Mouse (Mus musculus): ENCODE measurements around the gene Amdhd2.
A peak's percentile ranks its signal among the peaks of the same experiment; 100 is the strongest.

Gene Amdhd2

DNA sequence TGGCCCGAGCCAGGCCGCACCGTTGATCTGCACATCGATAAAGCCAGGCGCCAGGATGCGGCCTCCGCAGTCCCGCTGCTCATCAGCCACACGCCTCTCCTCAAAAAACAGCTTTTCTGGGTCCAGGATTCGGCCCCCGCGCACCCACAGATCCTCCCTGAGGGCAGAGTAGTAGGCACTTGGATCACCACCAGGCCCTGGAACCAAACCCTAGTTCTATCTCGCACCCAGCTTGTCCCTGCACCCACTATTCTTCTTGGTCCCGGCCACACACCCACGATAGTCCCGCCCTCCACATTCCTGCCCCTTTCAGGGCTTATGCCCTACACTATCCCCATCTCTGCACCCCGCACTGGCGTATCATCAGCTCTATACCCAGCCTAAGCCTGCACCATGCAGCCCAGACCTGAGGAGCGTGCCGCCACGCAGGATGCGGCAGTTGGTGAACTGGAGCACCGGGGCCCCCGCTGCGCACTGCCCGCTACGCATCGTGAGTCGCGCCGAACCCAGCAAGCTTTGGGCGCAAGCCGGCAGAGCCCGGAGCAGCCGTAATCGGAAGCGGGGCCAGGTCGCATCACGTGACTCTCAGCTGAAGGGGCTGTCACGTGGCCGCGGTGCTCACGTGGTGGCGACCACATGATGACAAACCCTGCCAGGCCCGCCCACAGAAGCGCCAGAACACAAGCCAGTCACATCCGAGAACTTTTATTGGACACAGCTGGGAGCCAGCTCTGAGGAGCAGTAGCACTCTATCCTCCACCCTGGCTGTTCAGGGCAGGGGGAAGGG lies at the start of gene Amdhd2:
Gene Amdhd2, minus strand, starts transcription at position 591 of the 787 bp plus-strand sequence.
- DNase-seq (ENCODE audit: low read depth, low spot score) = peak; percentile 98

DNA sequence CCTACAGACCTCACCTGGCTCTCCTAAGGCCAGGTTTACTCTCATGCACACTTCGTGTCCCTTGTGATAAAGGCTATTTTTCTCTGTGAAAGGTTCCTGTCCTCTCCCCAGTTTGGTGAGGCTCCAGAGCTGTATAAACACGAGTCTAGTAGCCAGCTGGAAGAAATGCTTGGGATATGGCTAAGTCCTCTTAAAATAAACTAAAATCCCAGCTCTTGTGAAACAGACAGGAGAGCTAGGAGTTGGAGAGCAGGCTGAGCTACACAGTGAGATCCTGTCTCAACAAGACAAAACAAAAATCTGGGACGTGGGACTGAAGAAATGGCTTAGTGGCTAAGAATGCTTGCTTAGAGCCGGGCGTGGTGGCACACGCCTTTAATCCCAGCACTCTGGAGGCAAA lies 49.6 kb upstream of the Amdhd2 start:
- DNase-seq (ENCODE audit: low read depth, low spot score) = no peak

DNA sequence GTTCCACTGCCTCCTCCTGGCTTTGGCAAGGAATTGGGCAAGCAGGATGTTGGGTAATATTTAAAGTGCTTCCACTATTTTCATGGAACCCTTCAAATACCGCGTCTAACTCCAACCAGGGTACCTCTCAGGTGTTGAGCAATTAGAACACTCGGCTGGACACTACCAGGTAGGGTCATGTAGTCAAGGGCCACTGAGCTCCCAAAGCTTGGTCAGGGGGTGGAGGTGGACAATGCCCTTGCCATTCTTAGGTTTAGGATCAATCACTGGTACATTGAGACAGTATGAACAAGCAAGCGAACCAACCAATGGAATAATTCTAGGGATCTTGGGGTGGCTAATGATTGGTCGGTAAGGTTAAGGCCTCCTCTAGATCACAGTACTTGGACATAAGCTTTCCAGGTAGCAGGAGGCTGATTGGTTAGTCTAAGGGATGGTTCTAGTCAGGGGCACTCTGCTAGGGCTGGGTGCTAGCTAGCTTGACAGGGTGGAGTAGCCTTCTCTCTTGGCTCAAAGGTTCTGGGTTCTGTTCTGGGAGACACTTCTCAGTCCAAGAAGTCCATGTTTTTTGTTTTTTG lies 49.0 kb upstream of the Amdhd2 start:
- DNase-seq (ENCODE audit: low read depth, low spot score) = no peak

DNA sequence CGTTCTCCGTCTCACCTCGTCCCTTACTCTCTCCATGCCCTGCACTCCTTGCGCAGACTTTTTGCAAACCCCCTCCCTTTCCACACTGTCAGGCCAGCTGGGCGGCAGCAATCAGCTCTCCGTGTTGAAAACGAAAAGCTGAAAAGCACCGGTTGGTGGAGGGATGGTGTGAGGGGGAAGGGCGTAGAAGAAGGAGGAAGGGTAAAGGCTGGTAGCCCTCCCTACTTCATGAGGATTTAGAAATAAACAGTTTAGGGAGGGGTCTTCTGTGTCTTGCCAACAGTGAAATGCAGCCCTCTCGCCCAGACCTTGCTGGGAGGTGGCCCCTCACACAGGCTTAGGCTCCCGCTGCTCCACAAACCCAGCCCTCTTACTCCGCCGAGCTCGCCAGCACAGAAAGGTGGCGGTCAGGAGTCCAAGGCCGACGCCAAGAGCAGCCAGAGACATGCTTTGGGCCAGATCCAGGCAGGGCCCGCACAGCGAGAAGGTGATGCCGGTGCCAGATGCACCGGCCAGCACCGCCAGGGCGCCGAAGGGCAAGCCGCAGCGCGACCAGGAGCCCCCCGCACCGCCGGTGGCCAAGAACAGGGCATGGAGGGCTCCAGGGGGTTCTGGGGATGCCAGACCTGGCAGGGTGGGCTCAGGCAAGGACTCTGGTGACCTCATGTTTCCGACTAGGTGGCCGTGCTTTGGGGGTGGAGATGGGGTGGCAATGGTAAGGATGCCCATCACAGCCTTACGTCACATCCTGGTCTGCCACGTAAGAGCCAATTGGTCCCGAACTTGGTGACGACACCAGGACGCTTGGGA lies 48.3 kb upstream of the Amdhd2 start:
- peak; percentile 70 for DNase-seq (ENCODE audit: low read depth, low spot score)

DNA sequence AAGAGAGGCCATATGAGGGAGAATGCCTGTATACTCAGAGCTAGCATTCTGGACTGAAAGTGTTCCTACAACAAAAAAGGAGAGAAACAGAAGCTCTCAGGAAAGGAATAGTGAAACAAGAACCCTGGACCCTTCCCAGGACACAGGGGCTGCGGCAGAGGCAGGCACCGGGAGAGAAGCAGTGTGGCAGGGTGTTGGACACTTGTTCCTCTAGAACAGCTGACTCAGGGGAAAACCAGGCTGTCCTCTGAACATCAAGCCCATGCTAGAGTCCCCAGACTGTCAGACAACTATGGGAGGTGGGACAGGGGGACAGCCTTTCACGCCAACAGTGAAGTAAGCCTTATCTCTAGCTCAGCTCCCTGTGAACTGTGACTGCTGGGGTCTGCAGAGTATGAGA lies 47.0 kb upstream of the Amdhd2 start:
- DNase-seq (ENCODE audit: low read depth, low spot score) = no peak

DNA sequence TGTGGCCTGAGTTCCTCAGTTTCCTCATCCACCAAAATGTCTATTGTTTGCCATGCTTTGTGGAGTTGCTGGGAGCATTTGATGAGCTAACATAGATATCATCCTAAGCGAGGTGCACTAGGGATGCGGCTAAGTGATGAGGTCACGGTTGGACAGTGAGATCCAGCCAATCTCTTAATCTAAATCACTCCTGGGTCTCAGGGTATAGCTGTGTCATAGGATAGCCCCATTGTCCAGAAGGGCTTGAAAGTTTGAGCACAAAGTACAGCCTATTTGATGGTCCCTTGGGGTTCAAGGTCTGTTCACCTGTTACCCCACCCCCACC lies 46.3 kb upstream of the Amdhd2 start:
- DNase-seq (ENCODE audit: low read depth, low spot score) = no peak

DNA sequence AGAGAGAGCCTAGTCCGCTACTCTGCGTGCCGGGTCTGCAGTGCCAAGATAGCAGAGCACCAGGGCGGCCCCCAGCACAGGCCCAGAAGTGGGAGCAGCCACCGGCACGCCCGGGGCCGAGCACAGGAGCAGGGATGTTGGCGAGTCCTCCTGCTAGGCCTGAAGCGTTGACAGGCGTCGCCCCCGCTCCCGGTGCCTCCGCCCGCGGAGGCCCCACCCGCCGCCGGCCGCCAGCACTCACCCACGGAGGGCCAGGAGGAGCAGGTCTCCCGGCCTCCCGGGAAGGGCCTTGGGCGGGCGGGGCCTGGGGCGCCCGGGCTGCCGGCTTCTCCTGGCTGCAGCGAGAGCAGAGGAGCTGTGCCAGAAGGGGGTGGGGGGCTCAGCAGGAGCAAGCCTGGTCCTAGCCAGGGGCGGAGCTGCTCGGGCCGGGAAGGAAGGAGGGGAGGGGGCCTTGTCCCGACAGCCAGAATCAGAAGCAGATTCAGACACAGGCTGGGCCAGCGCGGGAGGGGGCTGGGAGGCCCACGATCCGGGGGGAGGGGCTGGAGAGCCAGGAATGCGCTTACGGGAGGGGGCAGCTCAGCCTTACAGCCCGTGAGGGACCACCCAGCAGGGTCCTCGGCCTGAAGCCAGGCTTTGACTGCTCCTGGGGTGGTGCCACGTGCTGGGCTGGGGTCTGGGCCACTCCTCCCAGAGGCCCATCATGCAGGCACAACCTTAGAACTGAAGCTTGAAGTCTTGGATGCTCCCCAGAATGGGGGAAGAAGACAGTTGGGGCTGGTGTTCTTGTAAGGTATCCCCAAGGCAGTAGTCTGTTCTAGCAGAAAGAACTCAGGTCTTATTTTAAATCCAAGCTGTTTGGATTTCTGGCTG lies 45.7 kb upstream of the Amdhd2 start, which contains the start of gene Ntn3:
Gene Ntn3, minus strand, starts transcription at position 489 of the 873 bp plus-strand sequence.
- peak; percentile 31 for DNase-seq (ENCODE audit: low read depth, low spot score)

DNA sequence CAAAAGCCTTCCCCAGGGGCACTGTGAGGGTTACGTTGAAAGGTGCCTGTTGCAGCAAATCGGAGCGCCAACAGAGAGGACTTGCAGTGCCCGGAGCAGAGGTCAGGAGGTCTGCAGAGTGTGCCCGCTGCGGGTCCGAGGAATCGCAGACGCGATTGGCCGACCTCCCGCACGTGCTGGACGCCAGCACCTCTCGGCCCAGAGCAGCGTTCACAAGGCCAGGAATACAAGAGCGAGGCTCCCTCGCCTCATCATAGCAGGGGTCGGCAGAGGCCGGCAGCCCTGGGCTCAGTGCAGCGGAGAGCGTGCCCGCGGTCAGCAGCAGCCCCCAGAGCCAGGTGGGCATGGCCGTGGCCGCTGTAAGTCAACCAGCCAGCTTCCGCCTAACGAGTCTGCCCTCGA lies 45.1 kb upstream of the Amdhd2 start:
- no peak for DNase-seq (ENCODE audit: low read depth, low spot score)

DNA sequence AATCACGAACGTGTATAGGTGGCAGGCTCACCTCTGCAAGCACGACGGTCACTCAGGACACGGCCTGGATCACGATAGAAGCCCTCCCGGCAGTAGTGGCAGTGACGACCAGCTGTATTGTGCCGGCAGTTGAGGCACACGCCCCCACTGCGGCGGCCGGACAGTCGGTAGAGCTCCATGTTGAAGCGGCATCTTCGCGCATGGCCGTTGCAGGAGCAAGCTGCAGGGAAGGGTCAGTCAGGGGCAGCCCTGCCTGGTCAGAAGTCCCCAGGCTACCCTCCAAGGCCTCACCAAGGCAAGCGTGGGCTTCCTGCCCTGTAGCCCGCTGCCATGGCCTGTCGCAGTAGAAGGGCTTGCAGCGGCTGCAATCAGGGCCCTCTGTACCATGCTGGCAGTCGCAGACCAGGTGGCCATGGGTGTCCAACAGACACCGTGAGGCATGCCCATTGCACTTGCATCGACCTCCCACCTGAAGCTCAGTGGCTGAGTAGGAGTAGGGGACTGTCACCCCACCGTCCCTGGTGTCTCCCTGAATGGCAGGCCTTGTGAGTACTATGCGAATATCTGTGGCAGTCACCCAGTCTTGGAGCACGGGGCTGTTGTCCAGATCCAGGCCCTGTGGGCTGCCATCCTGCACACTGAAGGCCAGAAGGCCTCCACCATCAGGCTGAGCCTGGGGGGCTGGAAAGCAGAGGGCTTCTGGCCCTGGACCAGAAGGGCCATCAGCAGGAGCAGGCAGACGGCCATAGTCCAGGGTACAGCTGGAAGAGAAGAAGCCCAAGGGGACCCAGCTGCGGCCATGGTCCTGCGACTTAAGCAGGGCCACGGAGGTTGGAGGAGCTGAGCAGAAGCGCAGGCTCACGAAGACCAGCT lies 44.4 kb upstream of the Amdhd2 start:
- DNase-seq (ENCODE audit: low read depth, low spot score) = no peak

DNA sequence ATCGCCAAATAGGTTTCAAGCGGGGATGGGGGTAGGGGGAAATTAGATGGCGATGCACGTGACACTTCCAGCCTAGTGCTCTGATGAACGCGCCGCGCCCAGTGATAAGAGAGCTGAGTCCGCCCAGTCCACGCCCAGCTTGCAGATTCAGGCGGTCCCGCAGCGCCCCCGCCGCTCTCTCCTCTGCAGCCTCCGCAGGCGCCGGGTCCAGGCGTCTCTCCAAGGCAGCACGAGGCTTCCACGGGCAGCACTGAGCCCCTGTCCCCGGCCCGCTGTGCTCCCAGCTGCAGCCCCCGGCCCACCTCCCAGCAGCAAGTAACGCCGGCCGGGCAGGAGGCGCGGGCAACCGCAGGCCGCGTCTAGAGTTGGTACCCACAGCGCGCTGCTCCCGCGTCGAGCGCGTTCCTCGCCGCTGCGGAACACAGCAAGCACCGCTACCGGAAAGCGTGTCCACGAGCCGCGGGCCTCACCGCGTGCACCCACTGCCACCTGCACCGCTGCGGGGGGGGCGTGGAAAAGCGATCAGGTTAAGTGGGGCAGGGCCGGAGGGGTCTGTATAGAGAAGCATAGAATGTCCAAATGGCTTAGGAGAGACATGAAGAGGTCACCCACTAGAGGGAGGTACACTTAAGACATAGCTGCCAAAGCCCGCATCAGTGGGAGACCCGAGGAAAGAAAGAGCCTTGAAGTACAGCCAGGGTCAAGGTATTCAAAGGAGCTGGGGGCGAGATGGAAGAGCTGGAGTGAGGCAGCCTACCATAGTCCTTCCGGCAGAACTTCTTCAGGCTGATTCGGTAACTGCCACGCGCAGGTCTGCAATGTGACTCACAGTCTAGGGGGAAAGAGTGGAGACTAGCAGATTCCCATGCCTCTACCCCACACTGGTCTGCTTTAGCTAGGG lies 43.1 kb upstream of the Amdhd2 start:
- peak; percentile 68 for DNase-seq (ENCODE audit: low read depth, low spot score)

DNA sequence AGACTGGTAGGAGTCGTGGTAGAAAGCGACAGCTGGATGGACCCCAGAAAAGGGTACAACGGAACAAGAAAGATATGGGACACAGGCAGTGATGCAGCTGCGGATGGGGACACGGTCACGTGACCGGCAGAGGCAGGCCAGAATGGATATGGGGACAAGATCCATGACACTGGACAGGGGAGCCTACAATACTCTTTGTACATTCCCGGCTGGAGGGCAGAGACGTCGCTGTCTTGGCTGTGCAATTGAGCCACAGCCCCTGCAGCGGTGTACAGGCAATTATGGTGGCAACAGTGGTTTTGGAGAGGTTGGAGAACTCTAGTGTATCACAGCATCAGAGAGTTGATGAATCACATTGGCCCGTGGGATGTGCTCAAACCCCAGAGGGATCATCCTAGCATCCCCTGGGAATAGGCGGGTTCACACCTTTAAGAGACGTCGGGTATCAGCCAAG lies 42.4 kb upstream of the Amdhd2 start:
- DNase-seq (ENCODE audit: low read depth, low spot score) = no peak

DNA sequence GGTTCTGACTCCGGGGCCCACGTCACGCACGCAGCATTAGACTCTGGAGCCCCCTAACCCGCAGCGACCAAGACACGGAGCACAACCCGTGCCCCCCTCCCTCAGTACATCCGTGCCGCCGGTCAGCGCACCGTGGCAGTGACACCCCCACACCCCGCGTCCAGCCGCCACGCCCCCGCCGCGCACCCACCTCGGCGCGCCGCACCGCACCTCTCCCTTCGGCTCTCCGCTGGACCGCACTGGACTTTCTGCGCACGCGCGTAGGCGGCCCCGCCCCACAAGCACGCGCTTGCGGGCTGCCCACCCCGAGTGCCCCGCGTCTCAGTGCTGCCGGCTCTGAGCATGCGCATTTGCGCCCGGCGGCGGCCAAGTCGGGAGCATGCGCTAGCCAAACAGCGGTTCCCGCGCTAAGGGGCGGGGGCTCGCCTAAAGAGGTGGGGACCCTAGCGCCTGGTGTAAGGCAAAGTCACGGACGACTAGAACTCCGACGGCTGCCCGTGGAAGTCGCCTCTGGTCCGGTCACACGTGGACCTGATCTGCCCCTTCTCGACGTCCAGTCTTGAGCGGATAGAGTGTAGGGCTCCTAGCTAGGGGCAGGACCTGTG lies 41.8 kb upstream of the Amdhd2 start, which contains the start of gene Tbc1d24:
Gene Tbc1d24, minus strand, starts transcription at position 279 of the 605 bp plus-strand sequence.
- DNase-seq (ENCODE audit: low read depth, low spot score) = peak; percentile 91

DNA sequence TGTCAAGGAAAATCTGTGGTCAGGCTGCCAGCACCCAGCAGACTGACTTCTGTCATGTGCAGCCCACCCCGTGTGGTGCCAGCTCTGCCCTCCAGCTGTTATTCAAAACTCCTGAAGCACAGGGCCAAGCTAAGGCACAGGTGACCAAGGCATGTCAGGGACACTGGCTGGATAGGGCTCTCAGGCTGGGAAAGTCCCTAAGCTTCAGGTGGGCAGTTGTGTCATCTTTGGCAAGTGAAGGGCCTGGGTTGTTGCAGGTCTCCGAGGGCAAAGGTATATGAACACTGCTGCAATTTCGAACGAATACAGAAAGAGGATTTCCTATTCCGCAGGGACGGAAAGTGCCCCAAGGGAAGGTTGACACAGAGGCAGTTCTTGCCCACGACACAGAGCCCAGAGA lies 41.3 kb upstream of the Amdhd2 start:
- DNase-seq (ENCODE audit: low read depth, low spot score) = no peak

DNA sequence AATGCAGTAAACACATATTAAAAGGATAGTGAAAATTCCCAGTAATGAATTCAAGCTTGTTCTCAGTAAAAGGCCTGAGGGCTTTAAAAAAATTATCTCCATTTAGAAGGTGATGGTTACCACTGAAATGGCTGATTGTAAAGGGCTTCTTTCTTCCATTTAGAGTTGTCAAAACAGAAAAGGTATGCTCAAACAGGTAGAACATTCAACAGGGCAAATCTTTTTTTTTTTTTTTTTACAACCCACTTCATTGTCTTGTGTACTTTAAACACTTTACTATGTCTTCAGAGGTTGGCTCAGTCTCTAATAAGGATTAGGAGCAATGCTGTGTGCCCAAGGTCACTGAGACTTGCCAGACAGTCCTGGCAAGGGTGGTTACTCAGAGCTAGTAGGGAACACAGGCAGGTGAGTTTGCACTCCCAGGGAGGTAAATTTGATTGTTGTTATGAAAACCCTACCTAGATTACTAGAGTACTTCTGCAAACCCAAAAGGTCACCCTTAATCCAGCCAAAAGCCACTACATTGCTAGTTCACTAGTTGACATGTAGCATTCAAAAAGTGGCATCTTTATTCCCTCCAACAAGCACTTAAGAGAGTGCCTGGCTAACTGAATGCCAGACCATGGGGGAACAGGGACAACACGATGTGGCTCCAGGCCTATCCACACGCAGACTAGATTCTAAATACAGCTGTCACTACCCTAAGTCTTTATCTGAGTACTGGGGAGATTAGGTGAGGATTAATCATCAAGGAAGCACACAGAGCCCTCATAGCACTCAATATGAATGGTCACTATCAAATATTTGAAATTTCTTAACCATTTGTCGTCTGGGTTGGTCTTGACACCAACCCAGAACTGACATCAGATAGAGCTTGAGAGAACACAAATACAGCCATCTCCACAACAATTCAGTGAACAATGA lies 40.3 kb upstream of the Amdhd2 start:
- no peak for DNase-seq (ENCODE audit: low read depth, low spot score)

DNA sequence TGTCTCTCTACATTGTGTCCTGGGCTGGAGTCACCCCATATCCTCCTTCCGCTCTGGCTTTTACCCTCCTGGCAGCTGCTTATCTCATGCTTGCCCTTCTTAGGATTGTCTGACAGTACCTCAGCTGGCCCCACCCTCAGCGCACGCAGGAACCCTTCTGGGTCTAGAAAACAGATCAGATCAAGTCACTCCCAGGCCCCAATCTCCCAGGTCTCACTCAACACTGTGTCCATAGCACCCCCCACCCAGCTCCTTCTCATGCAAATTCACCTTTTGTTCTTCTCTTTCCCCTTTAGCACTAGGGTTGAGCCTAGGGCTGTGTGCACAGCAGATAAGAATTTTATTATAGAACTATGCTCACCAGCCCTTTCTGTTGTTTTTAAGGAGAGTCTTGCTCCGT lies 39.5 kb upstream of the Amdhd2 start:
- no peak for DNase-seq (ENCODE audit: low read depth, low spot score)

DNA sequence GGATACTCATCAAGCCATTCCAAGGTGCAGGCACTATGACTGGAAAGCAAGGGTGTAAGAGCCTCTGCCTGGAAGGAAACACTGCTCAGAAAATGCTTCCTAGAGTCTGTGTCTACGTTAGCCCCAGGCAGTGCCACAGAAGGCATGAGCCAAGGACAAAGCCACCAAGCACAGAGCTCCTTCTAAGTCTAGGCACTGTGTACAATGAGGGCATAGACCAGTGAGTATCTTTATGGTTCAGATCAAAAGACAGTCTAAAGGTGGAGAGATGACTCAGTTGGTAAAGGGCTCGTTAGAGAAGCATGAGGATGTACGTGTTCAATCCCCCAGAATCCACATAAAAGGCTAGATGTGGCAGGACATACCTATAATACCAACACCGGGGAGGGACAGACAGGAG lies 37.5 kb upstream of the Amdhd2 start:
- no peak for DNase-seq (ENCODE audit: low read depth, low spot score)

DNA sequence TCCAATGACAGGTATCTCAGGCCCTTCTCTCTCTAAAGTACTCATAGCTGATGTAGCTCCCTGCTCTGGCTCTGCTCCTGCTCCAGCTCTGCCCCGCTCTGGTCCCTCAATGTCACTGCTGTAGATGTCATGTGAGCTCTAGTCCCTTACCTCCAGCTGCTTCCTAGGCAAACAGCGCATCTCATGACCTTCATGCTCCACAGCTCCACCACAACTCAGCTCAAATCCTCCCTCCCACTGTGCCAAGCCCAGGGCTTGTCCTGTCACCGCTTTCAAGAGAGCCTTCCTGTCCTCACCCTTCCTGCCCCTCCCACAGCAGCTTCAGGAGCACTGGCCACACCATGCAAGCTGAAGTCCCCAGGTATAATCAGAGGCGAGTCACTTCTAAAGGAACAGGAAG lies 36.2 kb upstream of the Amdhd2 start:
- DNase-seq (ENCODE audit: low read depth, low spot score) = no peak

DNA sequence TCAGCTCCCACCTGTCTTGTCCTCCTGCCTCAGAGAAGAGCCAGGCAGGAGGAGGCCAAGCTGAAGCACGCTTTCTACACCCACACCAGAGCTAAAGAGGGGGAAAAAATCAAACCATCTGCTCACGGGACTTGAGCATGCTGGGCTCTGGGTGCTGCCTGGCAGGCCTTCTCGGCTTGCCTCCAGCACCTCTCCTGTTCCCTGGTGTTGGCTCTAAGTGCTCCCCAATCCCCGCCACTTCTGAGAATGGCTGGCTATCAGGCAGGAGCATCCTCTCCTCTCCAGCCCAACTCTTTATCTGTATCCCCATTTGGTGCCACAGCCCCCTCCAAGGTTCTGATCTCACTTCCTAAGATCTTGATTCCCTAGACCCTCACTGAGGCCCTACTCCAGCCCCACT lies 35.7 kb upstream of the Amdhd2 start:
- no peak for DNase-seq (ENCODE audit: low read depth, low spot score)

All from CD4-positive, CD25-positive, alpha-beta regulatory T cell, adult 2 months (primary cell).